Mouse (Mus musculus) G1E (cell line): ENCODE data around the gene Ptprb.

Experiments
- CTCF ChIP-seq: IDR thresholded peaks from 2 replicates; pipeline ENCODE4 v1.5.1; 2012; ENCODE audit warnings: low read depth, low read length, inconsistent platforms, mixed read lengths
- GATA1 ChIP-seq: IDR thresholded peaks from 2 replicates; pipeline ENCODE4 v1.6.1; 2012; ENCODE audit warnings: borderline replicate concordance, low read length, inconsistent platforms, mixed read lengths

DNA sequence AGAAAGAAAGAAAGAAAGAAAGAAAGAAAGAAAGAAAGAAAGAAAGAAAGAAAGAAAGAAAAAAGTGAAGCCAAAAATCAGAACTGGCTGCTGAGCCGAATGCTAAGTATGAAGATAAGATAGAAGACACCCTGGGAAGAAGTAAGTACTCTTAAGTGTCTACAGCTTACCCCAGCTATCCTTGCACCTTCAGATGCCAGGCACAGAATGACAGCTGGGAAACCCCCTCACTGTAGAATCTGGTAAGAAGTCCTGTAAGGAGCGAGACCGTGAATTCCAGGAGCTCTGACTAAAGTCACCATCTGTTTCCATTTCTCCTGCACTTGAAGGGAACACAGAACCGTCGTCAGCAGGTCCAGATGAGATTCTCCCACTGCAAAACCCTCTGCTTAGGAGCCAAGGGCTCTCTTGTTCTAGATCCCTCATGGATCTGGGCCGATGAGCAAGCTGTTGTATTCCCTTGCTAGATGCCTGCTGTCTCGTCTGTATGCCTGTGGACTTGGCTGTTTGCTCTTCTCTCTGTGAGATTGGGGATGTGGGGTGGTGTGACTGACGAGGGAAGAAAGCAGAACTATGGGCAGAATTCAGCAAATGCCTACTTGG, 15.9 kb downstream of the Ptprb start:
- TF ChIP-seq CTCF (no peak), GATA1 (no peak)
